Mouse (Mus musculus): ENCODE data around the gene Wdr26.

DNA sequence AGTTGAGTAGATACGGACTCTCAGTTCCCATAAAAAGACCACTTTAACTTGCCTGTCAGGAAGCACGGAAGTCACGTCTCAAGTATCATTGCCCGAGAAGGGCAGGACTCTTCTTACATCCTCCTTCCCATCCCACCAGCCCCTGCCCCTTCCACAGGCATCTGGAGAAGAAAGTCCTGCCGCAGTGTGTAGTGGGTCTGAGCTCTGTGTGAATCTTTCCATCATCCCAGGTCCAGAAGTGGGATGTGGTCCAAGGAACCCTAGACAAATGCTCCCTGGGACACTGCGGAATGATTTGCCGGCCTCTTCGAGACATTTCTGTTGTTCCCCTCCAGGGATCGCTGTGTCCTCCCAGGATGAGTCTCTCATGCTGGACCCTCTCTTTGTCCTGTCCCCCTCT, 20.0 kb upstream of the Wdr26 start:
- TF ChIP-seq CTCF (IDR thresholded peaks at IDR 0.05; ENCODE audit: low read depth, low read length) (no peak), EP300 (IDR thresholded peaks at IDR 0.05; ENCODE audit: insufficient read depth, low read depth, low read length) (no peak), POLR2A (IDR thresholded peaks at IDR 0.05; ENCODE audit: insufficient read depth, low read length) (no peak)
